Mouse (Mus musculus): ENCODE data around the gene Tcf12. TPM values are rescaled to one million over a fixed set of nuclear protein-coding genes. Genes with fewer than 3 reads are reported as not detected.

Tcf12 gene
- polyA plus RNA-seq, 1 experiment from 2014 or later, result 227 TPM

DNA sequence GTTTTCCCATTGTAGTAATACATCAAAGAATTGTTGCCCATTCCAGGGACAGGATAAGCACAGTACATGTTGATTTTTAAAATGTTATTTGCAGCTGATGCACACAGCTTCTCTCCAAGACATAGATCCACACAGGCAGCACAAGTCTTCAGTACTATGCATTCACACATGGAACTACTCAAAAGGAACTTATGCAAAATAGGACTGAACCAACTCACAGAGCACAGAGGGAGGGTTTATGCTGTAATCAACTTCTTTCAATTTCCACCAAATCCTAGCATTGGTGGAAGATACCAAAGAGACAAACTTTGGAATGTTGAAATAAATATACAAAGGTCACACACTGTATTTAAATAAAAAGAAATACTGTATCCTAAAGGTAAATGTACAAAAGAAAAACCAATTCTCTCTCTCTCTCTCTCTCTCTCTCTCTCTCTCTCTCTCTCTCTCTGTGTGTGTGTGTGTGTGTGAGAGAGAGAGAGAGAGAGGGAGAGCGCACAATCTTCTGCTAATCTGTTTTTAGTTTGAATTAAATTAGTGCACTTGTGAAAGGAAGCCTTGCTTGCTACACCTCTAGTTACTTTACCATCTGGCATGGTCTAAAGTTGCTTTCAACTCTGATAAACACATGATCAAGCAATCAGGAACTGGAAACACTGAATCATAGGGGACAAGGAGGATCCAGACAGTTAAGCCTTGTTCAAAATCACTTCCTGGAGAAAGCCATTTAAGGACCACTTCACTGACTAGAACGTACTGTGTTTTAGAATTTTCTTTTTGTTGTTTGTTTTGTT is 215.5 kb downstream of the Tcf12 start:
- DNase-seq (ENCODE audit: low spot score) (peak; percentile 74), ATAC-seq (ENCODE audit: low FRiP score) (peak; percentile 70)
- Histone ChIP-seq H3K36me3 (ENCODE audit: control insufficient read depth, insufficient read depth, low read length) (no peaks in the 10 kb centered on the region), H3K27me3 (ENCODE audit: control insufficient read depth, insufficient read depth, low read length) (no peaks in the 10 kb centered on the region), H3K9ac (ENCODE audit: low read depth, low read length) (peak overlapping the region; percentile 17; the same call in 1 of the 2 replicates), H3K4me2 (replicated peaks; ENCODE audit: low read depth, low read length) (peak overlapping the region; percentile 25), H3K27ac (ENCODE audit: low read depth, low read length) (peak overlapping the region; percentile 61), H3K9me3 (ENCODE audit: control insufficient read depth, low read length) (no peaks in the 10 kb centered on the region), H3K4me3 (ENCODE audit: low read depth, low read length) (peak overlapping the region; percentile 45), H3K4me1 (replicated peaks; ENCODE audit: control insufficient read depth, insufficient read depth, low read length) (peaks cover 5% of the 10 kb centered on the region)
- WGBS, result 8% methylated on average over 2 of the region's 2 CpGs

DNA sequence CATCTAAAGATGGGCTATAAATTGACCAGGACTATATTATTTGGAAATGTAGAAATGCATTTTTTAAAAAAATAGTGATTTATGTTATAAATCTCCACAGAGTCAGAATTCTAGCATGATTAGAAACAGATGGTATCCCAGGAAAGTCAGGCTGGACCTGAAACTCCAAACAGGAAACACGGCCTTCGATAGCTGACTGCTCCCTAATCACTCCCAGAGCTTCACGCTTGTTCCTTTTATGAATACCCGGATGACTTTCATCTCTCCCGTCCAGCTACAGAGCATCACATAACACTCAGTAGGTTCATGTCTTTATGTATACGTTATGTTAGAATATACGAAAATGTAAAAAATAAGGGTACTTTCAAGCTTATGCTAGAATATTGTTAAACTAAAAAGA is 216.4 kb downstream of the Tcf12 start:
- Histone ChIP-seq H3K36me3 (ENCODE audit: control insufficient read depth, insufficient read depth, low read length) (no peaks in the 10 kb centered on the region), H3K4me3 (ENCODE audit: low read depth, low read length) (peak overlapping the region; percentile 45), H3K9me3 (ENCODE audit: control insufficient read depth, low read length) (no peaks in the 10 kb centered on the region), H3K27me3 (ENCODE audit: control insufficient read depth, insufficient read depth, low read length) (no peaks in the 10 kb centered on the region), H3K4me2 (replicated peaks; ENCODE audit: low read depth, low read length) (0 out of 2 replicates have a peak overlapping the region, but pooled peaks have one; percentile 15), H3K27ac (ENCODE audit: low read depth, low read length) (no peak overlapping the region), H3K9ac (ENCODE audit: low read depth, low read length) (no peak overlapping the region), H3K4me1 (replicated peaks; ENCODE audit: control insufficient read depth, insufficient read depth, low read length) (peaks cover 5% of the 10 kb centered on the region)
- ATAC-seq (ENCODE audit: low FRiP score), result peak; percentile 60; the same call in 1 of the 2 replicates
- DNase-seq (ENCODE audit: low spot score), result peak; percentile 68
- 4% methylated on average over 7 of the region's 7 CpGs for WGBS

DNA sequence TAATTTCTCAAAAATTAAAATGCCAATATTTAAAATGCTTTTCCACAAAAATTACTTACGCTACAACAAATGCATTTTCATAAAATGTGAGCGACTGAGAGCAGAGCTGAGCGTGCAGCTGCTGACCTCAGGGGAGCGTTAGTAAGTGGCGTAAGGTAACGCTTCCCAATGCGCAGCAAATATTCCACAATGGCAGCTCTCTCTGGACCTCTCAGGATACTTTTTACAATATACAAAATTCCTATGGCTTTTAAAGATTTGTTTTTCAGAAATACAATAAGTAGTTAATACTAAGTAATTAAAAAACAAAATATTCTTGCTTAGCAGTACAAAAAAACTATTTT is 216.8 kb downstream of the Tcf12 start:
- Histone ChIP-seq H3K27ac (ENCODE audit: low read depth, low read length) (peak overlapping the region; percentile 70; the same call in 1 of the 2 replicates), H3K4me1 (replicated peaks; ENCODE audit: control insufficient read depth, insufficient read depth, low read length) (peaks cover 5% of the 10 kb centered on the region), H3K4me2 (replicated peaks; ENCODE audit: low read depth, low read length) (peak overlapping the region; percentile 56), H3K27me3 (ENCODE audit: control insufficient read depth, insufficient read depth, low read length) (no peaks in the 10 kb centered on the region), H3K4me3 (ENCODE audit: low read depth, low read length) (peak overlapping the region; percentile 45), H3K9me3 (ENCODE audit: control insufficient read depth, low read length) (no peaks in the 10 kb centered on the region), H3K9ac (ENCODE audit: low read depth, low read length) (peak overlapping the region; percentile 62; the same call in 1 of the 2 replicates), H3K36me3 (ENCODE audit: control insufficient read depth, insufficient read depth, low read length) (no peaks in the 10 kb centered on the region)
- peak; percentile 48 for DNase-seq (ENCODE audit: low spot score)
- 12% methylated on average over 7 of the region's 7 CpGs for WGBS
- ATAC-seq (ENCODE audit: low FRiP score), result no peak

DNA sequence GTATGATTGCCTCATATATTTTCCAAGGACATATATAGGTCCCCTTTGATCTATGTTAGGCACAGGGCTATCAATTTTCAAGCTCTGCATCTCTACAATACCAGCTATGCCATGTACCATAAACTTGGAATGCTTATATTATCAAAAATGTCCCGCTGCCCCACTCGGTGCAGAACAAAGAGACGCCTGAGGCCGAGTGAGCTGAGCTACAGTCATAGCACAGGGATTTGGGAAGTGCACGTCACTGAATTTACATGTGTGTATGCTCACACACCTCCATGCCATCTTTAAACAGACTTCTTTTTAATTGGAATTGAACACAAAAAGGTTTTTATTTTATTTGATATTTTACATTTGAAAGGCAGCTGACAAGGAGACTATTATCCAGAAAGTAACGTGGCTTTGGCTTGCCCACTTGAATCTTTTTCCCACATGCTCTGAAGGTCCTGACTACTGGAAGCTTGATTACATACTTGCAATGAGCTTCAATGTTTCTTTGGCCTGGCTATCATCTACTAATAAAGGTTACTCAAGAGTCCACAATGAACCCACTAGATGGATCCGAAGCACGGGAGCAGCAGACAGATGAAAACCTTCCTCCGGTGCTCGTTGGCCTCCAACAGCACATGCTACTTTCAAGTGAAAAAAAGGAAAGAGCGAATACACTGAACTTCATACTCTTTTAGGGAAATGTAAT is 217.3 kb downstream of the Tcf12 start:
- Histone ChIP-seq H3K36me3 (ENCODE audit: control insufficient read depth, insufficient read depth, low read length) (no peaks in the 10 kb centered on the region), H3K9ac (ENCODE audit: low read depth, low read length) (peak overlapping the region; percentile 62), H3K4me2 (replicated peaks; ENCODE audit: low read depth, low read length) (peak overlapping the region; percentile 56), H3K27ac (ENCODE audit: low read depth, low read length) (peak overlapping the region; percentile 70), H3K9me3 (ENCODE audit: control insufficient read depth, low read length) (no peaks in the 10 kb centered on the region), H3K4me3 (ENCODE audit: low read depth, low read length) (peak overlapping the region; percentile 45), H3K4me1 (replicated peaks; ENCODE audit: control insufficient read depth, insufficient read depth, low read length) (peaks cover 5% of the 10 kb centered on the region), H3K27me3 (ENCODE audit: control insufficient read depth, insufficient read depth, low read length) (no peaks in the 10 kb centered on the region)
- peak; percentile 43 for DNase-seq (ENCODE audit: low spot score)
- ATAC-seq (ENCODE audit: low FRiP score), result no peak
- WGBS, result 16% methylated on average over 11 of the region's 11 CpGs

DNA sequence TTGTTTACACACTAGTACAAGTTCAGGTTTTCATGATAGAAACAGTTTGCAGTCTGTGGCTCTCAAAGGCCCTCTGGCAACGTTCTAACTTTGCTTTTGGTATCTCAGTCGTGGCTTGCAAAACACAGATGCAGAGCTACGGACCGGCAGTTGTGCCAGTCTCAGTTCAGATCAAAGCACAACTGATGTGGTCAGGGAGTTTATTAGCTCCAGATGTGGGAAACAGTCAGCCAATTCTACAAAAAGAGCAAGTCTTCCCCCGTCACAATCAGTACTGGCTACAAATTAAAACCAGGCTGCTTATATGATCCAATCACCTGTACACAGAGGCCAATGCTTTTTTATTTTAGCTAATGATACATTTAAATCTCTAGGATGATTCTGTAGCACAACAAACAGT is 223.2 kb downstream of the Tcf12 start:
- 53% methylated on average over 5 of the region's 5 CpGs for WGBS
- no peak for DNase-seq (ENCODE audit: low spot score)

DNA sequence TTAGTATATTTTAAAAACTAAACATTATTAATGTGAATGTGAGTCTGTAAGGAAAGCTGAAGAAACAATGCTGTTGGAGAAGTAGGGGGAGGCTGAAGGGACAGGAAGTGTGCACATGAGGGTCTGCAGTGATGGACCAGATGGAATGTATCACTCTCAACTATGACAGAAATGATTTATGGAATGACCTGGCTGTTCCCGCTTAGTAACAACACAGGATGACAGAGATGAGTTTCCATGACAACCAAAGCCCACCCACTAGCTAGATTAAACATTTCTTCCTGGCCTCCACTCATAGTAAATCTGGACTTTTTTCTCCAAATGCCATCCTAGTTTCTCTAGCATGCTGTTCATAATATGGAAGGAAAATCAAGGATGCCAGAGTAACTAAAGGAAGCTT is 231.0 kb downstream of the Tcf12 start:
- Histone ChIP-seq H3K9me3 (ENCODE audit: control insufficient read depth, low read length) (no peaks in the 10 kb centered on the region), H3K4me3 (ENCODE audit: low read depth, low read length) (no peak overlapping the region), H3K27me3 (ENCODE audit: control insufficient read depth, insufficient read depth, low read length) (no peaks in the 10 kb centered on the region), H3K27ac (ENCODE audit: low read depth, low read length) (peak overlapping the region; percentile 90), H3K4me2 (replicated peaks; ENCODE audit: low read depth, low read length) (no peak overlapping the region), H3K36me3 (ENCODE audit: control insufficient read depth, insufficient read depth, low read length) (0 out of 2 replicates have a peak, but pooled peaks cover 3% of the 10 kb centered on the region), H3K4me1 (replicated peaks; ENCODE audit: control insufficient read depth, insufficient read depth, low read length) (peaks cover 2% of the 10 kb centered on the region; the same call in 1 of the 2 replicates), H3K9ac (ENCODE audit: low read depth, low read length) (no peak overlapping the region)
- ATAC-seq (ENCODE audit: low FRiP score), result peak; percentile 70; the same call in 1 of the 2 replicates
- peak; percentile 74 for DNase-seq (ENCODE audit: low spot score)
- WGBS, result 17% methylated on average over 1 of the region's 1 CpGs

More for the DNA sequence above, 223.2 kb downstream of the Tcf12 start:
- no peak overlapping the region for H3K9ac ChIP-seq (ENCODE audit: low read depth, low read length)
- no peaks in the 10 kb centered on the region for H3K4me1 ChIP-seq (replicated peaks; ENCODE audit: control insufficient read depth, insufficient read depth, low read length)
- no peak overlapping the region for H3K4me3 ChIP-seq (ENCODE audit: low read depth, low read length)
- H3K36me3 ChIP-seq (ENCODE audit: control insufficient read depth, insufficient read depth, low read length), result no peaks in the 10 kb centered on the region
- no peak overlapping the region for H3K27ac ChIP-seq (ENCODE audit: low read depth, low read length)
- H3K4me2 ChIP-seq (replicated peaks; ENCODE audit: low read depth, low read length), result no peak overlapping the region
- H3K9me3 ChIP-seq (ENCODE audit: control insufficient read depth, low read length), result no peaks in the 10 kb centered on the region
- ATAC-seq (ENCODE audit: low FRiP score), result no peak
- H3K27me3 ChIP-seq (ENCODE audit: control insufficient read depth, insufficient read depth, low read length), result no peaks in the 10 kb centered on the region

DNA sequence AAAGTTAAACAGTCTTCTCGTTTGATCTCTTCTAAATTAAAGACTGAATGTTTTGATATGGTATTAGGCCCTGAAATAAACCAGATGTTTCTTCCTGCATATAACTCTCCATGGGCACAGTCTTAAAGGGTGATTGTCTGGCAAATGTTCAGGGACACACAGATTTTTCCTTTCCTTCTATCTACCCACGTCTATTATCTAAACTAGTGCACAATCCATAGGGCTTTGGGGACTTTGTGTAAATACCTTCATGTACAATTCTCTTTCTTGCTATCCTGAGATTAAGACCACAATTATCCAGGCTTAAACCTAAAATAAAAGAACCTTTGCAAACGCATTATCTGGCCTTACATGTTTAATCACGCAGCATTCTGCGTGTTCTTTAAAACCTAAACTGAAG is 231.7 kb downstream of the Tcf12 start:
- no peaks in the 10 kb centered on the region for H3K9me3 ChIP-seq (ENCODE audit: control insufficient read depth, low read length)
- 0 out of 2 replicates have a peak, but pooled peaks cover 3% of the 10 kb centered on the region for H3K36me3 ChIP-seq (ENCODE audit: control insufficient read depth, insufficient read depth, low read length)
- no peak overlapping the region for H3K4me3 ChIP-seq (ENCODE audit: low read depth, low read length)
- peaks cover 2% of the 10 kb centered on the region; the same call in 1 of the 2 replicates for H3K4me1 ChIP-seq (replicated peaks; ENCODE audit: control insufficient read depth, insufficient read depth, low read length)
- H3K9ac ChIP-seq (ENCODE audit: low read depth, low read length), result no peak overlapping the region
- ATAC-seq (ENCODE audit: low FRiP score) (peak; percentile 53), DNase-seq (ENCODE audit: low spot score) (peak; percentile 35)
- H3K4me2 ChIP-seq (replicated peaks; ENCODE audit: low read depth, low read length), result no peak overlapping the region
- no peaks in the 10 kb centered on the region for H3K27me3 ChIP-seq (ENCODE audit: control insufficient read depth, insufficient read depth, low read length)
- WGBS, result 31% methylated on average over 5 of the region's 5 CpGs
- H3K27ac ChIP-seq (ENCODE audit: low read depth, low read length), result peak overlapping the region; percentile 90

DNA sequence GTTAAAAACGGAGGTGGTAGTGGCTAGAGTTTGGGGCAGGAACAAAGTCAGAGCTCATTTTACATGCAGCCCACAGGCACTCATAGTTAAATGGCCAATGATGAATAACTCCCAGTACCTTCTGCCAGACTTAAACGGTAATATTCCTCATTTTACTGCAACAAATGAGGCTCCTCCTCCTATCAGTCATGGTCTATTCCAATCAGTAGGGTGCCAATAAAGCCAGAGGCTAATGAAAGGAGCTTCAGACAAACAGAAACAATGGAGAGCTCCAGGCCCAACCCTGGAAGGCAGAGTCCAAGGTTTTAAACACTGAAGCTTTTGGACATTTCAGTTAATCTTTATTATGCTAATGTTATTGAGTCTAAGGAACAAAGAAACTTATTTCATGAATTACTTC is 232.3 kb downstream of the Tcf12 start:
- no peak overlapping the region for H3K9ac ChIP-seq (ENCODE audit: low read depth, low read length)
- H3K4me1 ChIP-seq (replicated peaks; ENCODE audit: control insufficient read depth, insufficient read depth, low read length), result peaks cover 2% of the 10 kb centered on the region; the same call in 1 of the 2 replicates
- ATAC-seq (ENCODE audit: low FRiP score) (peak; percentile 93), DNase-seq (ENCODE audit: low spot score) (peak; percentile 66)
- H3K4me2 ChIP-seq (replicated peaks; ENCODE audit: low read depth, low read length), result no peak overlapping the region
- H3K9me3 ChIP-seq (ENCODE audit: control insufficient read depth, low read length), result no peaks in the 10 kb centered on the region
- H3K27me3 ChIP-seq (ENCODE audit: control insufficient read depth, insufficient read depth, low read length), result no peaks in the 10 kb centered on the region
- 23% methylated on average over 2 of the region's 2 CpGs for WGBS
- H3K36me3 ChIP-seq (ENCODE audit: control insufficient read depth, insufficient read depth, low read length), result peaks cover 3% of the 10 kb centered on the region; the same call in 1 of the 2 replicates
- no peak overlapping the region for H3K4me3 ChIP-seq (ENCODE audit: low read depth, low read length)
- H3K27ac ChIP-seq (ENCODE audit: low read depth, low read length), result peak overlapping the region; percentile 1; the same call in 1 of the 2 replicates
